27 mouse cellular contexts compared by ENCODE assay signal in the genomic region with DNA sequence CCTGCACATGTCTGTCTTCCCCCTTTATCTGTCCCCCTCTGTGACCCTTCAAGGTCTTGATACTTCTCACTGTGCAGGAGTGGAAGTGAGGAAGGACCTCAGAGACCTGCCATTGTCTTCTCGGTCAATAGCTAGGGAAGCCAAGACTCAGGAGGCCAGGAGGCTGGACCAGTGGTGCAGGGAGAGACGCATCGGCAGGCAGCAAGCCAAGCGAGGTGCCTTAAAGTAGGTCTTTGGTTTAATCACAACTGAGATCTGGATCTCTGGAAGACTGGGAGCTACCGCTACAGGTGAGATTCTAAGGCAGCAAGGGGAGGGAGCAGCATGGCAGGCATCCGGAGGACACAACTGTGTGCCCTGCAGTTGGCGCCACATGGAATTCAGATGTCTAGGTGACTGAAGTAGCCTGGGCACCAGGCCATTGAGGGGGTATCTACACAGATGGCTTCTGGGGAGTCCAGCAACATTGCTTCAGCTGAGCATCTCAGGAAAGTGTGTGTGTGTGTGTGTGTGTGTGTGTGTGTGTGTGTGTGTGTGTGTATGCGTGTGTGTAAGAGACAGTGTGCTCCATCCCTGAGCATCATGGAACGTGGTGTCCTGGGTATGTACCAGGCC. TPM values are rescaled to one million over a fixed set of nuclear protein-coding genes. Genes with fewer than 3 reads are reported as not detected.
A peak's percentile ranks its signal among the peaks of the same experiment; 100 is the strongest.
DNase-seq lines count a peak whose midpoint lies in the region; ATAC-seq lines count a peak whose summit lies in the region.
"Had no signal": no experiment of that assay in that cellular context is flagged by ENCODE, and none has a peak within 500 bp of the region (broad histone marks: within the 10 kb centered on the region; RNA-seq: fewer than 3 reads in every experiment).

No protein-coding gene starts in this region.

- H3K36me3 ChIP-seq in forebrain, embryonic 10.5 days (replicated peaks) = no peaks in the 10 kb centered on the region
- no peaks in the 10 kb centered on the region for H3K36me3 ChIP-seq in forebrain, embryonic 14.5 days (ENCODE audit: control insufficient read depth, insufficient read depth, low read length)
- H3K36me3 ChIP-seq in midbrain, embryonic 15.5 days (replicated peaks) = no peaks in the 10 kb centered on the region
- no peaks in the 10 kb centered on the region for H3K36me3 ChIP-seq in midbrain, embryonic 10.5 days
- H3K36me3 ChIP-seq: limb, embryonic 15.5 days; liver, embryonic 13.5 days; stomach, embryonic 15.5 days had no signal

- H3K4me3 ChIP-seq in forebrain, embryonic 10.5 days = no peak overlapping the region
- no peak overlapping the region for H3K4me3 ChIP-seq in forebrain, embryonic 14.5 days (ENCODE audit: low read depth, low read length)
- no peak overlapping the region for H3K4me3 ChIP-seq in midbrain, embryonic 15.5 days
- H3K4me3 ChIP-seq in midbrain, embryonic 10.5 days = no peak overlapping the region
- H3K4me3 ChIP-seq: gastrocnemius, adult 2 months; left cerebral cortex, adult 2 months; limb, embryonic 15.5 days; liver, embryonic 13.5 days; stomach, embryonic 15.5 days had no signal

- no peak for ATAC-seq in forebrain, embryonic 14.5 days
- ATAC-seq in midbrain, embryonic 15.5 days (replicated peaks) = no peak
- ATAC-seq: forebrain, embryonic 16.5 days; intestine, postnatal 0 days; Patski had no signal

- intact Hi-C loops in left cerebral cortex, postnatal 4 days (cut with DNase I) = no loop called here

- H3K4me2 ChIP-seq in forebrain, embryonic 14.5 days (ENCODE audit: low read length) = no peak overlapping the region
- H3K4me2 ChIP-seq in midbrain, embryonic 15.5 days = no peak overlapping the region
- H3K4me2 ChIP-seq: hindbrain, embryonic 14.5 days; limb, embryonic 15.5 days; liver, embryonic 13.5 days; stomach, embryonic 15.5 days had no signal

- no peak for DNase-seq in forebrain, embryonic 10.5 days (ENCODE audit: extremely low spot score, low spot score)
- DNase-seq in forebrain, embryonic 14.5 days (ENCODE audit: low spot score) = no peak
- peak; percentile 59 for DNase-seq in left cerebral cortex, postnatal 4 days
- no peak for DNase-seq in left cerebral cortex, adult 8-10 months (ENCODE audit: low spot score in 2 of 2)
- no peak for DNase-seq in midbrain, embryonic 10.5 days (ENCODE audit: low spot score)
- no peak for DNase-seq in natural killer cell, adult 2 months (ENCODE audit: low spot score in 2 of 2)
- DNase-seq: adrenal gland, postnatal 10 days; cerebellum, adult 11 months; cerebellum, postnatal 25 days; gastrocnemius, adult 2 months; gastrocnemius, postnatal 36 days; kidney, adult 9 months; liver, embryonic 13.5 days; lung, adult 18-20 months; lung, postnatal 36 days had no signal

- no peaks in the 10 kb centered on the region for H3K9me3 ChIP-seq in forebrain, embryonic 10.5 days
- H3K9me3 ChIP-seq in forebrain, embryonic 14.5 days (replicated peaks; ENCODE audit: control insufficient read depth, low read length) = no peaks in the 10 kb centered on the region
- no peaks in the 10 kb centered on the region for H3K9me3 ChIP-seq in midbrain, embryonic 15.5 days
- no peaks in the 10 kb centered on the region for H3K9me3 ChIP-seq in midbrain, embryonic 10.5 days (replicated peaks)
- H3K9me3 ChIP-seq: limb, embryonic 15.5 days; liver, embryonic 13.5 days; stomach, embryonic 15.5 days had no signal

- peak overlapping the region; percentile 51; the same call in 1 of the 2 replicates for H3K27ac ChIP-seq in forebrain, embryonic 10.5 days
- no peak overlapping the region for H3K27ac ChIP-seq in forebrain, embryonic 14.5 days (ENCODE audit: low read depth, low read length)
- peak overlapping the region; percentile 32; the same call in 1 of the 2 replicates for H3K27ac ChIP-seq in midbrain, embryonic 15.5 days
- H3K27ac ChIP-seq in midbrain, embryonic 10.5 days (replicated peaks) = no peak overlapping the region
- H3K27ac ChIP-seq: gastrocnemius, adult 2 months; hindbrain, embryonic 14.5 days; left cerebral cortex, adult 2 months; limb, embryonic 15.5 days; liver, embryonic 13.5 days had no signal

- no peaks in the 10 kb centered on the region for H3K27me3 ChIP-seq in forebrain, embryonic 10.5 days (ENCODE audit: poor library complexity, severe bottlenecking)
- no peaks in the 10 kb centered on the region for H3K27me3 ChIP-seq in forebrain, embryonic 14.5 days (replicated peaks; ENCODE audit: control insufficient read depth, insufficient read depth, low read length)
- H3K27me3 ChIP-seq in midbrain, embryonic 15.5 days (replicated peaks) = no peaks in the 10 kb centered on the region
- no peaks in the 10 kb centered on the region for H3K27me3 ChIP-seq in midbrain, embryonic 10.5 days (ENCODE audit: low read depth, poor library complexity, severe bottlenecking)
- H3K27me3 ChIP-seq: limb, embryonic 15.5 days; liver, embryonic 13.5 days; stomach, embryonic 15.5 days had no signal

- no peak overlapping the region for H3K9ac ChIP-seq in forebrain, embryonic 14.5 days (ENCODE audit: low read length)
- no peak overlapping the region for H3K9ac ChIP-seq in midbrain, embryonic 15.5 days
- H3K9ac ChIP-seq: hindbrain, embryonic 14.5 days; limb, embryonic 15.5 days; liver, embryonic 13.5 days; stomach, embryonic 15.5 days had no signal

- H3K4me1 ChIP-seq in forebrain, embryonic 10.5 days = peaks cover 28% of the 10 kb centered on the region
- H3K4me1 ChIP-seq in forebrain, embryonic 14.5 days (ENCODE audit: control insufficient read depth, insufficient read depth, low read length) = peaks cover 7% of the 10 kb centered on the region; the same call in 1 of the 2 replicates
- H3K4me1 ChIP-seq in midbrain, embryonic 15.5 days = 0 out of 2 replicates have a peak, but pooled peaks cover 12% of the 10 kb centered on the region
- H3K4me1 ChIP-seq in midbrain, embryonic 10.5 days = peaks cover 20% of the 10 kb centered on the region

- 83% methylated on average over 9 of the region's 9 CpGs for WGBS in forebrain, embryonic 10.5 days
- 87% methylated on average over 9 of the region's 9 CpGs for WGBS in forebrain, embryonic 14.5 days
- WGBS in midbrain, embryonic 15.5 days = 86% methylated on average over 9 of the region's 9 CpGs
- WGBS in midbrain, embryonic 10.5 days = 84% methylated on average over 9 of the region's 9 CpGs

RNA-seq across cellular contexts. Expression of a gene that starts 23.6 kb away (rescaled TPM):
- 2.9 and 3.1 TPM in 2 replicates for polyA plus RNA-seq in forebrain, embryonic 10.5 days (2016; fragmentation: Nextera tagmentation; extraction: Ambion mirVana)
- 12.5 and 20.1 TPM in 2 replicates for polyA plus RNA-seq in forebrain, embryonic 14.5 days (2014; fragmentation: Nextera tagmentation; extraction: Ambion mirVana)
- total RNA-seq in left cerebral cortex, postnatal 4 days (2021) = 10 to 100 TPM; 58.1 to 60.3 TPM
- 10 to 100 TPM; 56.1 to 61.6 (median 58.2) TPM for total RNA-seq in left cerebral cortex, adult 8-10 months (2022)
- polyA plus RNA-seq in midbrain, embryonic 15.5 days (2015; fragmentation: Nextera tagmentation; extraction: Ambion mirVana) = 40.4 and 41.8 TPM in 2 replicates
- polyA plus RNA-seq in midbrain, embryonic 10.5 days (2016; fragmentation: Nextera tagmentation; extraction: Ambion mirVana) = 3.5 and 4.9 TPM in 2 replicates

RNA-seq across cellular contexts. Expression of a gene that starts 35.3 kb away (rescaled TPM):
- polyA plus RNA-seq in forebrain, embryonic 10.5 days (2016; fragmentation: Nextera tagmentation; extraction: Ambion mirVana) = 565 and 608 TPM in 2 replicates
- 634 and 784 TPM in 2 replicates for polyA plus RNA-seq in forebrain, embryonic 14.5 days (2014; fragmentation: Nextera tagmentation; extraction: Ambion mirVana)
- 100 to 1,000 TPM; 363 to 384 TPM for total RNA-seq in left cerebral cortex, postnatal 4 days (2021)
- total RNA-seq in left cerebral cortex, adult 8-10 months (2022) = 100 to 1,000 TPM; 352 to 403 (median 371) TPM
- 664 and 669 TPM in 2 replicates for polyA plus RNA-seq in midbrain, embryonic 15.5 days (2015; fragmentation: Nextera tagmentation; extraction: Ambion mirVana)
- polyA plus RNA-seq in midbrain, embryonic 10.5 days (2016; fragmentation: Nextera tagmentation; extraction: Ambion mirVana) = 559 and 585 TPM in 2 replicates

RNA-seq across cellular contexts. Expression of a gene that starts 39.8 kb away (rescaled TPM):
- 1.1 and 1.9 TPM in 2 replicates for polyA plus RNA-seq in forebrain, embryonic 10.5 days (2016; fragmentation: Nextera tagmentation; extraction: Ambion mirVana)
- 0.19 and 0.31 TPM in 2 replicates for polyA plus RNA-seq in forebrain, embryonic 14.5 days (2014; fragmentation: Nextera tagmentation; extraction: Ambion mirVana)
- total RNA-seq in left cerebral cortex, postnatal 4 days (2021) = under 1 TPM; 0.34 to 0.56 TPM
- total RNA-seq in left cerebral cortex, adult 8-10 months (2022) = under 1 TPM; 0.27 to 0.93 (median 0.55) TPM
- 0.28 and 0.42 TPM in 2 replicates for polyA plus RNA-seq in midbrain, embryonic 15.5 days (2015; fragmentation: Nextera tagmentation; extraction: Ambion mirVana)
- polyA plus RNA-seq in midbrain, embryonic 10.5 days (2016; fragmentation: Nextera tagmentation; extraction: Ambion mirVana) = 1.0 TPM in 2 replicates
- total RNA-seq: gastrocnemius, postnatal 36 days had no signal

RNA-seq across cellular contexts. Expression of a gene that starts 49.6 kb away (rescaled TPM):
- not detected in 2 replicates for polyA plus RNA-seq in forebrain, embryonic 10.5 days (2016; fragmentation: Nextera tagmentation; extraction: Ambion mirVana)
- polyA plus RNA-seq in forebrain, embryonic 14.5 days (2014; fragmentation: Nextera tagmentation; extraction: Ambion mirVana) = not detected in 2 replicates
- total RNA-seq in left cerebral cortex, postnatal 4 days (2021) = not detected
- not detected for total RNA-seq in left cerebral cortex, adult 8-10 months (2022)
- polyA plus RNA-seq in midbrain, embryonic 15.5 days (2015; fragmentation: Nextera tagmentation; extraction: Ambion mirVana) = not detected in 2 replicates
- not detected in 2 replicates for polyA plus RNA-seq in midbrain, embryonic 10.5 days (2016; fragmentation: Nextera tagmentation; extraction: Ambion mirVana)
- total RNA-seq: adrenal gland, postnatal 10 days; gastrocnemius, adult 2 months; gastrocnemius, postnatal 36 days; hematopoietic stem cell, adult 5-6 weeks had no signal
- polyA plus RNA-seq: embryonic facial prominence, embryonic 11.5 days; forebrain, embryonic 16.5 days; hindbrain, embryonic 14.5 days; intestine, postnatal 0 days; limb, embryonic 15.5 days; liver, embryonic 13.5 days; neural tube, embryonic 14.5 days; Patski; small intestine, adult 2 months; stomach, embryonic 15.5 days had no signal

Comparison
In these comparisons a context has a peak if more than half of its experiments do, and no peak if none do; other contexts are left out.
1. H3K27ac ChIP-seq: peak in forebrain, embryonic 10.5 days (single experiment) and midbrain, embryonic 15.5 days (single experiment); none in forebrain, embryonic 14.5 days (single experiment) and midbrain, embryonic 10.5 days (single experiment).